Mouse (Mus musculus) olfactory bulb, adult 2 months (tissue): ENCODE data around the gene Rfx5.
"Not testable (repeated sequence)": the region's sequence is repeated elsewhere in the genome, so short reads cannot be mapped to it uniquely, and the experiment has no call there.

ENCODE experiments used
- CTCF ChIP-seq: fragments of 200-500 bp; IDR thresholded peaks from 2 replicates; pipeline ENCODE4 v1.5.1; 2012; ENCODE audit warnings: low read depth, mild to moderate bottlenecking, low read length, moderate library complexity; ENCODE audit not compliant: insufficient read depth
- POLR2A ChIP-seq: fragments of 200-500 bp; IDR thresholded peaks from 2 replicates; pipeline ENCODE4 v1.6.1; 2012; ENCODE audit warnings: mild to moderate bottlenecking, low read depth, low read length, moderate library complexity; ENCODE audit not compliant: insufficient read depth

- not testable (repeated sequence) for TF ChIP-seq CTCF, POLR2A
These were observed 13.8 kb upstream of the Rfx5 start for GRCm38 (mm10) chr3:94940033-94940432.
